Mouse (Mus musculus): ENCODE results near the gene Fgfrl1. TPM values are rescaled to one million over a fixed set of nuclear protein-coding genes. Genes with fewer than 3 reads are reported as not detected.
"Not testable (repeated sequence)": the region's sequence is repeated elsewhere in the genome, so short reads cannot be mapped to it uniquely, and the experiment has no call there.

Gene Fgfrl1
- polyA plus RNA-seq, 1 experiment from 2014 or later: 29.4 TPM

GRCm38 (mm10) chr5:108744629-108745028 lies 52.4 kb downstream of the Fgfrl1 start:
- Histone ChIP-seq H3K27me3 (no peaks in the 10 kb centered on the region), H3K36me3 (no peaks in the 10 kb centered on the region), H3K4me3 (no peak overlapping the region), H3K9me3 (replicated peaks) (no peaks in the 10 kb centered on the region), H3K27ac (no peak overlapping the region), H3K4me1 (no peaks in the 10 kb centered on the region), H3K4me2 (replicated peaks) (no peak overlapping the region), H3K9ac (no peak overlapping the region)
- no peak for ATAC-seq (ENCODE audit: low FRiP score)
- 82% methylated on average over 3 of the region's 3 CpGs for WGBS

DNA sequence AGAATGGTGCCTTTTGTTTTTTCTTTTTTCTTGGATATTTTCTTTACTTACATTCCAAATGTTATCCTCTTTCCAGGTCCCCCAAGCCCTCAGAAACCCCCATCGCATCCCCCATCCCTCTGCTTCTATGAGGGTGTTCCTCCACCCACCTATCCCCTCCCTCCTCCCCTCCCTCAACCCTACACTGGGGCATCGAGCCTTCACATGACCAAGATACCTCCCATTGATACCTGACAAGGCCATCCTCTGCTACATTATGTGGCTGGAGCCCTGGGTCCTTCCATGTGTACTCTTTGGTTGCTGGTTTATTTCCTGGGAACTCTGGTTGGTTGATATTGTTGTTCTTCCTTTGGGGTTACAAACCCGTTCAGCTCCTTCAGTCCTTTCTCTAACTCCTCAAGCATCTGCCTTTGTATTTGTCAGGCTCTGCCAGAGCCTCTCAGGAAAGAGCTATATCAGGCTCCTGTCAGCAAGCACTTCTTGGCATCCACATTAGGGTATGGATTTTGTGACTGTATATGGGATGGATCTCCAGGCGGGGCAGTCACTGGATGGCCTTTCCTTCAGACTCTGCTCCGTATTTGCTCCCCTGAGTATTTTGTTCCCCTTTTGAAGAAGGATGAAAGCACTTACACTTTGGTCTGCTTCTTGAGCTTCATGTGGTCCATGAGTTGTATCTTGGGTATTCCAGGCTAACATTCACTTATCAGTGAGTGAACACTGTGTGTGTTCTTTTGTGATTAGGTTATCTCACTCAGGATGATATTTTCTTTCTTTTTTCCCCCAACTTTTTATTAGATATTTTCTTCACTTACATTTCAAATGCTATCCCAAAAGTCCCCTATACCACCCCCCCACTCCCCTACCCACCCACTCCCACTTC lies 58.4 kb downstream of the Fgfrl1 start:
- WGBS: 91% methylated on average over 5 of the region's 5 CpGs

GRCm38 (mm10) chr5:108751258-108751657 lies 59.1 kb downstream of the Fgfrl1 start:
- 84% methylated on average over 4 of the region's 4 CpGs for WGBS
- not testable (repeated sequence) for ATAC-seq (ENCODE audit: low FRiP score); H3K27ac ChIP-seq; H3K4me3 ChIP-seq; H3K36me3 ChIP-seq; H3K27me3 ChIP-seq; H3K4me2 ChIP-seq (replicated peaks); H3K9me3 ChIP-seq (replicated peaks); H3K4me1 ChIP-seq; H3K9ac ChIP-seq

More for the DNA sequence above, 58.4 kb downstream of the Fgfrl1 start:
- Histone ChIP-seq H3K9ac (no peak overlapping the region), H3K4me2 (replicated peaks) (no peak overlapping the region), H3K4me1 (no peaks in the 10 kb centered on the region), H3K9me3 (replicated peaks) (no peaks in the 10 kb centered on the region), H3K27ac (no peak overlapping the region), H3K4me3 (no peak overlapping the region), H3K27me3 (no peaks in the 10 kb centered on the region), H3K36me3 (no peaks in the 10 kb centered on the region)
- no peak for ATAC-seq (ENCODE audit: low FRiP score)

Other genes with a start within 250 kb of the Fgfrl1 start
- 0.12 and 0.13 TPM in 2 replicates for gene Mfsd7a, start 243.5 kb upstream of the Fgfrl1 start, polyA plus RNA-seq (2016; fragmentation: Nextera tagmentation; extraction: Ambion mirVana)
- 39.5 and 42.6 TPM in 2 replicates for gene Pcgf3, start 231.2 kb upstream of the Fgfrl1 start, polyA plus RNA-seq (2016; fragmentation: Nextera tagmentation; extraction: Ambion mirVana)
- 23.7 and 24.9 TPM in 2 replicates for gene Cplx1, start 142.4 kb upstream of the Fgfrl1 start, polyA plus RNA-seq (2016; fragmentation: Nextera tagmentation; extraction: Ambion mirVana)
- 54.3 and 63.2 TPM in 2 replicates for gene Gak, start 62.6 kb upstream of the Fgfrl1 start, polyA plus RNA-seq (2016; fragmentation: Nextera tagmentation; extraction: Ambion mirVana)
- gene Tmem175, start 62.6 kb upstream of the Fgfrl1 start, polyA plus RNA-seq (2016; fragmentation: Nextera tagmentation; extraction: Ambion mirVana): 21.6 and 22.3 TPM in 2 replicates
- 11.2 and 12.9 TPM in 2 replicates for gene Idua, start 32.1 kb upstream of the Fgfrl1 start, polyA plus RNA-seq (2016; fragmentation: Nextera tagmentation; extraction: Ambion mirVana)
- gene Dgkq, start 22.7 kb upstream of the Fgfrl1 start, polyA plus RNA-seq (2016; fragmentation: Nextera tagmentation; extraction: Ambion mirVana): 21.9 and 23.5 TPM in 2 replicates
- 1.6 and 1.7 TPM in 2 replicates for gene Slc26a1, start 16.8 kb upstream of the Fgfrl1 start, polyA plus RNA-seq (2016; fragmentation: Nextera tagmentation; extraction: Ambion mirVana)
- 0.65 and 0.76 TPM in 2 replicates for gene Rnf212, start 82.6 kb downstream of the Fgfrl1 start, polyA plus RNA-seq (2016; fragmentation: Nextera tagmentation; extraction: Ambion mirVana)
- not detected in 2 replicates for gene Tmed11, start 103.0 kb downstream of the Fgfrl1 start, polyA plus RNA-seq (2016; fragmentation: Nextera tagmentation; extraction: Ambion mirVana)
- gene Vmn2r8, start 116.5 kb downstream of the Fgfrl1 start, polyA plus RNA-seq (2016; fragmentation: Nextera tagmentation; extraction: Ambion mirVana): not detected in 2 replicates
- not detected in 2 replicates for gene Vmn2r9, start 160.2 kb downstream of the Fgfrl1 start, polyA plus RNA-seq (2016; fragmentation: Nextera tagmentation; extraction: Ambion mirVana)

Data from hindbrain, embryonic 12.5 days (tissue).